Mouse (Mus musculus): ENCODE measurements around the gene Rnf5. TPM values are rescaled to one million over a fixed set of nuclear protein-coding genes. Genes with fewer than 3 reads are reported as not detected.

Gene Rnf5
- polyA plus RNA-seq, 1 experiment, result 37.1 TPM

- no peaks in the 10 kb centered on the region for H3K36me3 ChIP-seq (ENCODE audit: control insufficient read depth, insufficient read depth)
- H3K4me3 ChIP-seq, result no peak overlapping the region
- no peak for TF ChIP-seq CEBPB (IDR thresholded peaks at IDR 0.05; ENCODE audit: insufficient read depth, poor library complexity, severe bottlenecking)
- no peak for TF ChIP-seq MYOG (IDR thresholded peaks at IDR 0.05; ENCODE audit: control insufficient read depth in 1 of 3, insufficient read depth in 1 of 3, insufficient read length in 2 of 3, low read depth in 2 of 3)
- TF ChIP-seq POLR2A (IDR thresholded peaks at IDR 0.05; ENCODE audit: insufficient read length, low read depth), result no peak
- TF ChIP-seq USF1 (IDR thresholded peaks at IDR 0.05; ENCODE audit: low read depth), result no peak
- H3K27me3 ChIP-seq (ENCODE audit: control insufficient read depth, insufficient read depth, insufficient read length), result peaks cover 39% of the 10 kb centered on the region
- H3K4me2 ChIP-seq (ENCODE audit: low read depth), result no peak overlapping the region
- H3K79me2 ChIP-seq (ENCODE audit: control insufficient read depth, insufficient read depth), result no peaks in the 10 kb centered on the region
- no peak overlapping the region for H3ac ChIP-seq (ENCODE audit: control insufficient read depth, insufficient read length)
Measured at GRCm38 (mm10) chr17:34556406-34556805, 47.1 kb downstream of the Rnf5 start.

GRCm38 (mm10) chr17:34555483-34555882, 48.0 kb downstream of the Rnf5 start:
- H3K4me3 ChIP-seq, result no peak overlapping the region
- H3ac ChIP-seq (ENCODE audit: control insufficient read depth, insufficient read length), result no peak overlapping the region
- no peaks in the 10 kb centered on the region for H3K79me2 ChIP-seq (ENCODE audit: control insufficient read depth, insufficient read depth)
- H3K27me3 ChIP-seq (ENCODE audit: control insufficient read depth, insufficient read depth, insufficient read length), result peaks cover 31% of the 10 kb centered on the region
- TF ChIP-seq MYOG (IDR thresholded peaks at IDR 0.05; ENCODE audit: control insufficient read depth in 1 of 3, insufficient read depth in 1 of 3, insufficient read length in 2 of 3, low read depth in 2 of 3) (no peak), REST (IDR thresholded peaks at IDR 0.05; ENCODE audit: insufficient read depth, insufficient read length) (no peak), SRF (IDR thresholded peaks at IDR 0.05; ENCODE audit: control insufficient read depth, insufficient read length, low read depth) (no peak), E2F4 (IDR thresholded peaks at IDR 0.05; ENCODE audit: insufficient read depth) (no peak), POLR2AphosphoS2 (IDR thresholded peaks at IDR 0.05; ENCODE audit: insufficient read length, low read depth) (no peak)
- no peaks in the 10 kb centered on the region for H3K36me3 ChIP-seq (ENCODE audit: control insufficient read depth, insufficient read depth)
- H3K4me2 ChIP-seq (ENCODE audit: low read depth), result no peak overlapping the region

Other genes with a start within 250 kb of the Rnf5 start
- not detected for gene Btnl2, start 248.9 kb downstream of the Rnf5 start, polyA plus RNA-seq (2012; fragmentation: generic; extraction: Trizol)
- gene Btnl1, start 226.6 kb downstream of the Rnf5 start, polyA plus RNA-seq (2012; fragmentation: generic; extraction: Trizol), result not detected
- not detected for gene BC051142, start 204.9 kb downstream of the Rnf5 start, polyA plus RNA-seq (2012; fragmentation: generic; extraction: Trizol)
- gene Btnl4, start 126.4 kb downstream of the Rnf5 start, polyA plus RNA-seq (2012; fragmentation: generic; extraction: Trizol), result not detected
- not detected for gene Btnl6, start 86.3 kb downstream of the Rnf5 start, polyA plus RNA-seq (2012; fragmentation: generic; extraction: Trizol)
- gene Notch4, start 39.4 kb downstream of the Rnf5 start, polyA plus RNA-seq (2012; fragmentation: generic; extraction: Trizol), result 0.31 TPM
- gene Gpsm3, start 13.9 kb downstream of the Rnf5 start, polyA plus RNA-seq (2012; fragmentation: generic; extraction: Trizol), result 3.1 TPM
- 21.6 TPM for gene Pbx2, start 12.4 kb downstream of the Rnf5 start, polyA plus RNA-seq (2012; fragmentation: generic; extraction: Trizol)
- gene Ager, start 5.8 kb downstream of the Rnf5 start, polyA plus RNA-seq (2012; fragmentation: generic; extraction: Trizol), result 0.22 TPM
- gene Agpat1, start 572 bp upstream of the Rnf5 start, polyA plus RNA-seq (2012; fragmentation: generic; extraction: Trizol), result 70.5 TPM
- 0.16 TPM for gene Egfl8, start 12.3 kb upstream of the Rnf5 start, polyA plus RNA-seq (2012; fragmentation: generic; extraction: Trizol)
- gene Ppt2, start 24.8 kb upstream of the Rnf5 start, polyA plus RNA-seq (2012; fragmentation: generic; extraction: Trizol), result 21.9 TPM
- not detected for gene Prrt1, start 25.8 kb upstream of the Rnf5 start, polyA plus RNA-seq (2012; fragmentation: generic; extraction: Trizol)
- 13.5 TPM for gene Fkbpl, start 41.1 kb upstream of the Rnf5 start, polyA plus RNA-seq (2012; fragmentation: generic; extraction: Trizol)
- gene Atf6b, start 43.5 kb upstream of the Rnf5 start, polyA plus RNA-seq (2012; fragmentation: generic; extraction: Trizol), result 42.5 TPM
- under 0.01 TPM for gene Tnxb, start 66.8 kb upstream of the Rnf5 start, polyA plus RNA-seq (2012; fragmentation: generic; extraction: Trizol)
- not detected for gene C4b, start 140.2 kb upstream of the Rnf5 start, polyA plus RNA-seq (2012; fragmentation: generic; extraction: Trizol)
- gene Cyp21a1, start 200.9 kb upstream of the Rnf5 start, polyA plus RNA-seq (2012; fragmentation: generic; extraction: Trizol), result not detected
- 29.9 TPM for gene Stk19, start 233.3 kb upstream of the Rnf5 start, polyA plus RNA-seq (2012; fragmentation: generic; extraction: Trizol)
- 25.7 TPM for gene Dxo, start 233.3 kb upstream of the Rnf5 start, polyA plus RNA-seq (2012; fragmentation: generic; extraction: Trizol)
- gene Skiv2l, start 246.5 kb upstream of the Rnf5 start, polyA plus RNA-seq (2012; fragmentation: generic; extraction: Trizol), result 38.4 TPM
- 60.0 TPM for gene Nelfe, start 246.7 kb upstream of the Rnf5 start, polyA plus RNA-seq (2012; fragmentation: generic; extraction: Trizol)

Measured in myocyte (in vitro differentiated cells).